Mouse (Mus musculus) heart, postnatal 36 days (tissue): ENCODE results near the gene Zscan5b. TPM values are rescaled to one million over a fixed set of nuclear protein-coding genes. Genes with fewer than 3 reads are reported as not detected.

Experiments used
- total RNA-seq, 2 experiments: library from RNA; stranded (reverse); gene quantifications; 2 replicates each; pipeline ENCODE4 v1.2.3; 2021

Zscan5b gene
- total RNA-seq, 2 experiments from 2014 or later, result not detected

Other genes starting within 250 kb of the Zscan5b start
- gene Vmn1r65, start 211.3 kb upstream of the Zscan5b start, total RNA-seq, result not detected
- gene Nlrp4c, start 177.1 kb upstream of the Zscan5b start, total RNA-seq, result not detected
- gene Zfp787, start 66.3 kb upstream of the Zscan5b start, total RNA-seq, result 10 to 100 TPM; 30.2 to 34.0 TPM
- gene Zfp444, start 50.1 kb upstream of the Zscan5b start, total RNA-seq, result 10 to 100 TPM in 1 of 2 experiments, 1 to 10 TPM in 1; 9.4 to 11.4 TPM
- not detected for gene Galp, start 25.2 kb upstream of the Zscan5b start, total RNA-seq
- gene Epp13, start 30.4 kb downstream of the Zscan5b start, total RNA-seq, result not detected
- gene Zfp667, start 64.3 kb downstream of the Zscan5b start, total RNA-seq, result 1 to 10 TPM; 3.4 to 4.0 TPM
- gene Zfp583, start 109.0 kb downstream of the Zscan5b start, total RNA-seq, result 1 to 10 TPM; 1.1 to 1.8 TPM
- under 1 TPM; 0.16 to 0.33 TPM for gene Gm3854, start 121.5 kb downstream of the Zscan5b start, total RNA-seq
- 1 to 10 TPM; 2.4 to 3.0 TPM for gene Zfp78, start 141.0 kb downstream of the Zscan5b start, total RNA-seq
- 1 to 10 TPM; 2.9 to 3.1 TPM for gene Zfp28, start 161.0 kb downstream of the Zscan5b start, total RNA-seq
- not detected for gene Smim17, start 176.4 kb downstream of the Zscan5b start, total RNA-seq
- gene Gm20715, start 188.0 kb downstream of the Zscan5b start, total RNA-seq, result not detected
- not detected for gene Olfr1344, start 216.4 kb downstream of the Zscan5b start, total RNA-seq
- gene Olfr1336, start 233.9 kb downstream of the Zscan5b start, total RNA-seq, result not detected
- not detected for gene Olfr1346, start 244.8 kb downstream of the Zscan5b start, total RNA-seq